Mouse (Mus musculus) yolk sac, embryonic 10.5 days (tissue): ENCODE measurements around the gene Chrne.
"Not testable (repeated sequence)": the region's sequence is repeated elsewhere in the genome, so short reads cannot be mapped to it uniquely, and the experiment has no call there.

Experiments
- DNase-seq: peaks from one replicate; pipeline ENCODE4 v3.0.0-alpha.2; 2017; ENCODE audit warnings: low spot score

Gene Chrne

DNA sequence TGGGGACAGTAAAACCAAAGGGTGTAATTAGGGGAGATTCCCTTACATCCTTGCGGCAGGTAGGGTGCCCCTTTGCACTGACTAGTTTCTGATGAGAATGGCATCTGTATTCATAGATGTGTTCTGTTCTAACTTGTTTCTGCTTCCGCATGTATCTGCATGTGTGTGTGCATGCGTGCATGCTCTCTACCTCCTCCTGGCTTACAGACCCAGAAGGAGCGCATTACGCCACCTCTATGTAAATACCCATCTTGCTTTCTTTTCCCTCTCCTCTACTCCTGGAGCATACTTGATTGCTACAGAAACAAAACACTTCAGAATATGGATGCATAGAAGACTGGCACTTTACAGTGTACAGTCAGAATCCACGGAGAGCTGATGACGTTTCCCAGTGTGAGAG, 35.2 kb downstream of the Chrne start:
- no peak for DNase-seq

DNA sequence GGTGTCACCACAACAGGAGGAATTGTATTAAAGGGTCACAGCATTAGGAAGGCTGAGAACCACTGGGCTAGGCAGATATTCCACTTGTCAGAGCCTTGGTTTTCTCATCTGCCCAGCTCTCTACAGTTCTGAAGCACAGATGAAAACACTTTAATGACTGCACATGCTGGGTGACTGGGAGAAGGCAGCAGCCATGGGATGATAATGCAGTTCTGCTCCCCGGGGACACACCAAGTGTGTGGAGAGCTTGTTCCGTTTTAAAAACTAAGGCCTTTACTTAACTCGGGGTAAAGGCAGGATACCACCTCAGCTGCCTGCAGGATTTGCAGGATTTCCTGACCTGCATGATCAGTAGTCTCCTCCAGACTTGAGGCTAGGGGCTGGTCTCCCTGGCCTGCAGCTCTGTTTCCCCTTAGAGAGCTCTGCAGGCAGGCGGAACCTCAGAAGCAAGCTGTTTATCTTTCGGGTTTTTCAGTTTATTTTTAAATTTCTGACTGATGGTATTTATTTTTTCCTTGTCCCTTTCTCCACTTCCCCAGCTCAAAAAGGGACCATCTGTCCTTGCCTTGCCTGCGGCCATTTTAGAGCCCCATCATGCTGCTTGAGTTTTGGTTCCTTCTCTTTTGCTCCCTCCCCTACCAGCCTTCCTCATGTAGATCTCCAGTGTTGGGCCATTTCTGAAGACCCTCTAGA, 35.8 kb downstream of the Chrne start:
- DNase-seq, result no peak

DNA sequence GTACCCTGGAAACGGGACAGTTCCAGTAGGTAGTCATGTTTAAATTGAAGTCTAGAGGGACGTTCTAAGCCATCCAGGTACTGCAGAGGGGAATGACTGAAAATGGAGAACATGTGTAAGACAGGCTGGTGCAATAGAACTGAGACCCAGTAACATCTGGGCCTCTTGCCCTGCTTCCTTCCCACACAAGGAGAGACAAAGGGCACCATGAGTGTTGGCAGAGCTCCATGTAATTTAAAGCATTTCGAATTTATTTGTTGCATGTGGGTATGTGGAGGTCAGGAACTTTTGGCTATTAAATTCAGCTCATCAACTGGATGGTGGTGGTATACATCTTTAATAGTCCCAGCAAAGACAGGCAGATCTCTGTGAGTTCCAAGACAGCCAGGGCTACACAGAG, 36.8 kb downstream of the Chrne start:
- no peak for DNase-seq

DNA sequence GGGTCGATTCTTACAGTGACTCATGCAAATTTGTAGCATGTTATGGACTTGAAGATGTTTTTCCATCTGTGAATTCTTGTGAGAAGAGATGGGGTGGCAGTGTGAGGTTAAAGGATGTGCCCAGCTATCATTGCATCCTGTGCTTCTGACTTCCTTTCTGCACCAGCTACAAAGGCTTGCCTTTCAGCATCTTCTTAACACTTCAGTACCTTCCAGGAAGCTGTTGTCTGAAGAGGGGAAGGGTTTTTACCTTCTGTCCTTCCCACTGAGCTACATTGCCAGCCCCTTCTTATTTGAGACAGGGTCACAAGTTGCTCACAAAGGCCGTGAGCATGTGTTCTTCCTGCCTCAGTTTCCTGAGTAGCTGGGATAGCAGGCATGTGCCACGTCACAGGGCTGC, 38.1 kb downstream of the Chrne start:
- DNase-seq, result no peak

DNA sequence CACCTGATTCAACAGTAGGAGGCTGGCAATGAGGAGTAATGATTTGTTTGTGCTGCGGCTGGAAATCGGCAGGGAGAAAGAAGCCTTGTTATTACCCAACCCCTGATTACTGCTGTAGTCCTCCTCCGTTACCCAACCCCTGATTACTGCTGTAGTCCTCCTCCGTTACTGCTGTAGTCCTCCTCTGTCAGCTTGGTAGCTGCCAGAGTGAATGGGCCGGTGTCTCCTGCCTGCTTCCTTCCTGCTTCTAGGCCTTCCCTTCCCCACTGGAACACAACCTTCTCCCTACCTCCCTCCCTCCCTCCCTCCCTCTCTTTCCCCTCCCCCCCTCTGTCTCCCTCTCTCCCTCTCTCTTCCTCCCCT, 38.7 kb downstream of the Chrne start:
- no peak for DNase-seq

DNA sequence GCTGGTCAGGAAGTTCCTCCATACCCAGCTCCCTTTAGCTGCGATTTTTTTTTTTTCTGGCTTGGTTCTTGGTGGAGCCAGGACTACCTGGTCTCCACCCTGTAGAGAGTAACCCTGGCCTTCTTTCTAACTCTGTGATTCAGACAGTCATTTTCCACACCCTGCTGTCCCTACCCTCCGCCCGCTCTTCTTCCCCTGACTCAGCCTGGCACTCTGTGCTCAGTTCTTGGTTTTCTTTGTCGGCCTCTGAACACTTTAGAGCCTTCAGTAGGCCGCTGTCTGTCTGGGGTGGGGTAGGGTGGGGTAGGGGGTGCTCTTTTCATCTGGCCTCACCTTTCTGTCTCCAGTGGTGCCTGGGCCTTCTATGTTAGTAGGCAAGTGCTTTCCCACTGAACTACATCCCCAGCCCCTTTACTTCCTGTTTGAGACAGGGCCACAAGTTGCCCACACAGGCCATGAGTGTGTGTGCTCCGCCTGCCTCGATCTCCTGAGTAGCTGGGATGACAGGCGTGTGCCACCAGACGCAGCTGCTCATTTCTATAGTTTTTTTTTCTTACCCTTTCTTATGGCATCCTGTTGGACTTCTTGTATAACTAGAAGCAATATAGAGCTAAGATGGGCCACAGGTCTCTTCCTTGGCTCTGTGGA, 39.2 kb downstream of the Chrne start:
- DNase-seq, result no peak

DNA sequence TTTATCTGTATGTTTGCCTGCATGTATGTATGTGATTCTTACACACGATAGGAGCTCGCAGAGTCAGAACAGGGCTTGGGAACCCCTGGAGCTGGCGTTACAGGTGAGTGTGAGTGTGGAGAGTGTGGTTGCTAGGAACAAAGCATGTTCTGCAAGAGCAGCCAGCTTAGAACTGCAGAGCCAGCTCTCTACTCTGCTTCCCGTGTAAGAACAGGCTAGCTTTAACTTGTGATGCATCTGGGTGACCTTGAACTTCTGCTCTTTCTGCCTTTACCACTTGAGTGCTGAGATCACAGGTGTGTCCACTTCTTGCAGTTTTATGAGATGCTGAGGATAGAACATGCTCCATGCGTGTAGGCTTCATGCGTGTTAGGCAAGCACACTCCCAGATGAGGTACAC, 40.1 kb downstream of the Chrne start:
- no peak for DNase-seq

- DNase-seq, result no peak
Measured at GRCm38 (mm10) chr11:70577201-70577600, 41.8 kb downstream of the Chrne start.

DNA sequence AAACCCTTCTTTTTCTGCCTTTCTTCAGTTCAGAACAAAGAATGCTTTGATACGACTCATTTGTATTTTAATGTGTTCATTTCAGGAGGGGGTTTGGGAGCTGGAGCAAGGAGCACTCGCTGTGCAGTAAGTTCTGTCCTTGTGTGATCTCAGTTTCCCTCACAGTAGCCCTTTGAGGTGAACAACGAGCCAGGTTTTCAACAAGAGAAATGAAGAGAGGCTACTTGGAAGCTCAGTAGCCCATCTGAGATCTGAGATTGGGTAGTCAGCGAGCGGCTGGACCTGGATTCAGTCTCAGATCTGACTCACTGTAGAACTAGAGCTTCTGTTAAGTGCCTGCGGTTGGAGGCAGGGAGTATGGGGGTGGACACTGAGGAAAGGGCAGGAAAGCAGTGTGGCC, 45.1 kb downstream of the Chrne start:
- DNase-seq, result no peak

- DNase-seq, result no peak
Measured at GRCm38 (mm10) chr11:70572348-70572902, 46.6 kb downstream of the Chrne start.

- DNase-seq, result no peak
Measured at GRCm38 (mm10) chr11:70571641-70572040, 47.4 kb downstream of the Chrne start.

DNA sequence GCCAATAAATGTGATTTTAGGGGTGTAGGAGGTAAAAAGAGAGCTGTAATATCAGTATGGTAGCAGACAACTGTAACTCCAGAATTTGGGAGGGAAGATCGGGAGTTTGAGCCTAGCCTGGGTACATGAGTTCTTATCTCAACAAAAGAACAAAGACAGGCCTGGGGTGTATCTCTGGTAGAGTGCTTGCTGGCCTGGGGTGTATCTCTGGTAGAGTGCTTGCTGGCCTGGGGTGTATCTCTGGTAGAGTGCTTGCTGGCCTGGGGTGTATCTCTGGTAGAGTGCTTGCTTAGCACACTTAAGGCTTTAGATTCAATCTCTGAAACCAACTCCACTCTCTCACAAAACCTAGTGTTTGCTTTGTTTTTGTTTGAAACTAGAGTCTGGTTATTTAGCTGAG, 48.4 kb downstream of the Chrne start:
- DNase-seq, result not testable (repeated sequence)

DNA sequence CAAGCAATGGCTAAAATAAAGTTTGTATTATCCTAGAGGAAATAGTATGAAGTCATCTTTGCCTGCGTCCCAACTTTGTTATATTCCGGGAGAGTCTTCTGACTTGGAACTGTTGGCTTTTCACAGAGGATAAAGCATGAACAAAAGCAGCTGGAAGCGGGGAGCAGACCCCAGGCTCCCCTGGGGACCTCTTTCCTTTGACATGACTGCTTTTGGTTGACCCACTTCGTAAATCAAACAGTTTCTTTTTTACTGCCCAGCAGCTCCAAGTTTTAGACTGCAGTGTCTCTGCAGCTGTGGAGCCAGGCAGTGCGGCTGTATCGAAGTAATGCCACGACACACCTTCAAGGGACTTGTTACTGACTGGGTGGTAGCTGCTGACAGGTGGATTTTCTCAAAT, 52.4 kb downstream of the Chrne start:
- DNase-seq, result no peak
